Mouse (Mus musculus) heart, adult 2 months (tissue): ENCODE data around the gene Olfr313.
"Not testable (repeated sequence)": the region's sequence is repeated elsewhere in the genome, so short reads cannot be mapped to it uniquely, and the experiment has no call there.

ENCODE experiments used
- CTCF ChIP-seq: fragments of 200-600 bp; IDR thresholded peaks from 2 replicates; pipeline ENCODE4 v1.8.1; 2022; ENCODE audit warnings: antibody characterized with exemption, mild to moderate bottlenecking, moderate library complexity
- POLR2A ChIP-seq: fragments of 200-500 bp; IDR thresholded peaks from 2 replicates; pipeline ENCODE4 v1.6.1; 2011; ENCODE audit warnings: mild to moderate bottlenecking, low read depth, low read length, control low read depth; ENCODE audit not compliant: insufficient read depth

DNA sequence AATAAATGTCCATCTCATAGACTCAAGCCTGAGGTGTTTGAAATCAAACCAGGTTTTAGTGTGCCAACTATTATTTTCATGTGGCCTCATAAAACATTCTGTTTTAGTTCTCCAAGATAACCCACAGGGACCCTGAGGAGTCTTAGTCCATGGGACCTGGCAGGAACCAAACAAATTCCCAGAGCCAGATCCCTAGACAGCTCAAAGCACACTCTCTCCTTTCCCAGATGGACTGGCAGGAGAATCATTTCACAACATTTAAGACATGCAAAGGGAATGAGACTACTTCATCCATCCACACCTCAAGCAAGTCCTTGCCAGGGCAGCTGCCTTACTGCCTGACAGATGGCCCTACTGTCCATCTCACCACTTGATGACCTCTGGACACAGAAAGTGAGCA is 14.1 kb downstream of the Olfr313 start, which contains the start of gene Olfr312:
- not testable (repeated sequence) for TF ChIP-seq CTCF, POLR2A
